Mouse (Mus musculus): ENCODE results near the gene Gm19426. TPM values are rescaled to one million over a fixed set of nuclear protein-coding genes. Genes with fewer than 3 reads are reported as not detected.

Gm19426 gene
- polyA plus RNA-seq, 1 experiment: 0.28 TPM

DNA sequence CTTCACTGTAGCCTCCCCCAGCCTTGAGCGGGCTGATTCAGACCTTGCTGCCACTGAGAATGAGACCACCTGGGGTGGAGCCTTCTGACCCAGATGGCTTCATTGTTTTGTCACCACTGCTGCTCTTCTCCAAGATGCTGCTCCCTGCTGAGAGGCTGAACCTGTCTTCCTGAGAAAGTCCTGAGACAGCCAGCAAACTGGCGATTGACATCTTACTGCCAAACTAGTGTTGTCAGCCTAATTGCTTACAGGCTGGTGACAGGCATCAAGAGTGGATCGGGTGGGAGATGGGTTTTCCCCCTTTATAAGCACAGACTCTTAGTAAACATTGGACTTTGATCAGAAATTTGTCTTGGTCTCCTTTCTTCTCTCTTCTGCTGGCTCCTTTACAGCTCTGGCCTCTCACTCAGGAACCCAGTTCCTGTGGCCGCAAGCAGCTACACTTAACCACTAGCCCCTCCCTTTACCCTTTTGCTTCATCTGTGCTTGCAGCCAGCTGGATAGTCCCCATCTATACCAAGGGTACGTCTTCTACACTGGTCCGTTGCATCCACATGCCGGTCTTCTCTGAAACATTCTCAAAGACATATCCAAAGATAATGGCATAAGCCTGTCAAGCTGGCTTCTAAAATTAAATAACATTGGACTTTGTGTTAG is 13.7 kb upstream of the Gm19426 start:
- Histone ChIP-seq H3K4me3 (ENCODE audit: extremely low read depth, insufficient read depth, insufficient read length) (no peak overlapping the region), H3K27ac (ENCODE audit: insufficient read depth, low read length) (no peak overlapping the region), H3K27me3 (ENCODE audit: control insufficient read depth, insufficient read depth, low read length) (no peaks in the 10 kb centered on the region), H3K4me1 (ENCODE audit: control insufficient read depth, insufficient read depth, insufficient read length) (no peaks in the 10 kb centered on the region), H3K36me3 (ENCODE audit: control insufficient read depth, insufficient read depth, low read length) (no peaks in the 10 kb centered on the region)
- DNase-seq (ENCODE audit: low read depth in 1 of 2, low spot score in 2 of 2): no peak
- TF ChIP-seq CTCF (IDR thresholded peaks at IDR 0.05; ENCODE audit: extremely low read depth, insufficient read depth, insufficient read length, insufficient replicate concordance) (no peak), POLR2A (IDR thresholded peaks at IDR 0.05; ENCODE audit: low read depth, low read length) (no peak)
- 64% methylated on average over 7 of the region's 7 CpGs for WGBS

DNA sequence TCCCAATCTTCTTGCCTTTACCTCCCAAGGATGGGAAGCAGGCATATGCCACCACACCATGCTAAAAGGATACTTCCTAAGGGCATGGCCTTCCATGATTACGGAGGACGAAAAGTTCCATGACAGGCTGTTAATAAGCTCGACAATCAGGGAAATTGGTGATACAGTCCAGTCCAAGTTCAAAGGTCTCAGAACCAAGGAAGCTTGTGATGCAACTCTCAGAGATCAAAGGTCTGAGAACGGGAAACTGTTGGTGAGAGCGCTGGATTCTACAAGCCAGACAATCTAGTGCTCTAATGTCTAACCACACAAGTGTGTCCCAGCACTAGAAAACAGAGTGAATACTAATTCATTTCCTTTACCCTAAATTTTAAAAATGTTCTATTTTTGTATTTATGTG is 12.8 kb upstream of the Gm19426 start:
- no peaks in the 10 kb centered on the region for H3K4me1 ChIP-seq (ENCODE audit: control insufficient read depth, insufficient read depth, insufficient read length)
- no peak for TF ChIP-seq CTCF (IDR thresholded peaks at IDR 0.05; ENCODE audit: extremely low read depth, insufficient read depth, insufficient read length, insufficient replicate concordance)
- H3K4me3 ChIP-seq (ENCODE audit: extremely low read depth, insufficient read depth, insufficient read length): no peak overlapping the region
- H3K36me3 ChIP-seq (ENCODE audit: control insufficient read depth, insufficient read depth, low read length): no peaks in the 10 kb centered on the region
- H3K27me3 ChIP-seq (ENCODE audit: control insufficient read depth, insufficient read depth, low read length): no peaks in the 10 kb centered on the region
- no peak for DNase-seq (ENCODE audit: low read depth in 1 of 2, low spot score in 2 of 2)
- no peak overlapping the region for H3K27ac ChIP-seq (ENCODE audit: insufficient read depth, low read length)
- 84% methylated on average over 5 of the region's 5 CpGs for WGBS

DNA sequence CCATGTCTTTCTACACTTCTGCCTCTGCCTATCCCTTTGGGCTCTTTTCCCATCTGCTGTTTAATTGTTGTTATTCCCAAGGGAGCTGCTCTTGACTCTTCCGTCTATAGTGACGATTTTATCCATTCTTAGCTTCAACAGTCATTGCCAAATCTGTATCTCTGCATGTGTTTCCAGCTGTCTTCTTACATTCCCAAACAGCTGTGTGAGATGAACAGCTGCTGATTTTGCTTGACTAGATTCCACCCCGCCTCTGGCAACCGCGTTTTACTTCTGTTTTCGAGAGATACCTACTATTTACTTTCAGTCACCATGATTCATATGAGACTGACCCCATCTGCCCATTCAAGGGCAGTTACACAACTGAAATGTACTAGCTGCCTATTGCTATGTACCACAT is 6.7 kb upstream of the Gm19426 start:
- no peak for DNase-seq (ENCODE audit: low read depth in 1 of 2, low spot score in 2 of 2)
- no peak overlapping the region for H3K27ac ChIP-seq (ENCODE audit: insufficient read depth, low read length)
- H3K4me1 ChIP-seq (ENCODE audit: control insufficient read depth, insufficient read depth, insufficient read length): no peaks in the 10 kb centered on the region
- no peaks in the 10 kb centered on the region for H3K36me3 ChIP-seq (ENCODE audit: control insufficient read depth, insufficient read depth, low read length)
- no peak overlapping the region for H3K4me3 ChIP-seq (ENCODE audit: extremely low read depth, insufficient read depth, insufficient read length)
- TF ChIP-seq POLR2A (IDR thresholded peaks at IDR 0.05; ENCODE audit: low read depth, low read length) (no peak), CTCF (IDR thresholded peaks at IDR 0.05; ENCODE audit: extremely low read depth, insufficient read depth, insufficient read length, insufficient replicate concordance) (no peak)
- peaks cover 2% of the 10 kb centered on the region; the same call in 1 of the 2 replicates for H3K27me3 ChIP-seq (ENCODE audit: control insufficient read depth, insufficient read depth, low read length)
- 72% methylated on average over 6 of the region's 6 CpGs for WGBS

DNA sequence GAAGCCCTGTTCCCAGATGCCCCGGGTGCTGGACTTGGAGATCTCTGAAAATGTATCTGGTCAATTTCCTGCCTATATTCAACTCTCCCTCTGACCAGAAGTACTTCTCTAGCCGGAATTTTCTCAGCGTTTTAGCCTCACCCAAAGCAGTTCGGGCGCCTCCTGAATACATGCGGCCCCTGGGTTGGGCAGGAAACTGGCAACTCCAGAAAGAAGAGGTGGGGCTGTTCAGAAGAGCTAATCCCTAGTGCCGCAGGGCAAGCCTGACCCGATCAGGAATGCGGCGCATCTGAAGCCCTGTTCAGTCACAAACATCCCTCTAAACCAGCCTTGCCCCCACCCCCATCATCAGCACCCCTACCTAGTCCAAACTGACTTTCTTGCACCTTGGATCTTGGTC is 671 bp upstream of the Gm19426 start:
- H3K36me3 ChIP-seq (ENCODE audit: control insufficient read depth, insufficient read depth, low read length): no peaks in the 10 kb centered on the region
- WGBS: 42% methylated on average over 10 of the region's 10 CpGs
- peaks cover 10% of the 10 kb centered on the region; the same call in 1 of the 2 replicates for H3K4me1 ChIP-seq (ENCODE audit: control insufficient read depth, insufficient read depth, insufficient read length)
- no peak for DNase-seq (ENCODE audit: low read depth in 1 of 2, low spot score in 2 of 2)
- TF ChIP-seq POLR2A (IDR thresholded peaks at IDR 0.05; ENCODE audit: low read depth, low read length): no peak
- no peak for TF ChIP-seq CTCF (IDR thresholded peaks at IDR 0.05; ENCODE audit: extremely low read depth, insufficient read depth, insufficient read length, insufficient replicate concordance)
- peaks cover 14% of the 10 kb centered on the region for H3K27me3 ChIP-seq (ENCODE audit: control insufficient read depth, insufficient read depth, low read length)
- no peak overlapping the region; the same call in 1 of the 2 replicates for H3K27ac ChIP-seq (ENCODE audit: insufficient read depth, low read length)
- peak overlapping the region; percentile 60; the same call in 1 of the 2 replicates for H3K4me3 ChIP-seq (ENCODE audit: extremely low read depth, insufficient read depth, insufficient read length)

DNA sequence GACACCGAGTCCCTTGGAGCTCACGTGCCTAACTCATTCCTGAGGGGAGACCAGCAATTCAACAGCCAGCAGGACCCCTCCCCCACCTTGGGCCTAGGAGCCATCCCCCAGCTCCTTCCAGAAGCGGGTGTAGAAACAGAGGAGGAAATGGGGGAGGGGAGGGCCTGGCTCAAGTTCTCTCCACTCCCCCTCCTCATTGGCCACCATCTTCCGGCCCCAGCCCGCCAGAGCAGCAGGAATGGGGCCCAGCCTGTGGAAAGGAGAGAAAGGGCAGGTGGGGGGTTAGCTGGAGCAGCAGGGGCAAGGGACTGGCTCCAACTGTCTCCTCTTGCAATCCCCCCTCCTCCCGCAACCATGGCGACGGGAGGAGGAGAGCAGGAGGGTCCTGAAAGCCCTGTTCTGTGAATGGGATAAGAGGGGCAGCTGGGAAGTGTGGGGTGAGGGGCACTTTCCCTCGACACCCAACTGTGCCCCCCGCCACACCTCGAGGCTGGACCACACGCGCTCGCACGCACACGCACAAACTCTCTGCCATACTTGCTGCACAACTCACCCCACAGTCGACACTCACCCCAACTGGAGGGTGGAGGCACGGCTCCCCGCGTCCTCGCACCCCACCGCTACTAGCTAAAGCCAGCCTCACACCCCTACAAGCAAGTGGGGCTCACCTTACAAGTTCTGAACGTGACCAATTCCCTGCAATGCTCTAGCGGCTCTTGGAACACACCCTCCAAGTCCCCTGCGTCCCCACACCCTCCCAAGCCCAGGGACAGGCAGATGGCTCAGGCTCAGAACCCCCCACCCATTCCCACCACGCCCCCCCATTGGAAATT is 788 bp downstream of the Gm19426 start:
- WGBS: 17% methylated on average over 26 of the region's 26 CpGs
- no peak overlapping the region for H3K27ac ChIP-seq (ENCODE audit: insufficient read depth, low read length)
- no peaks in the 10 kb centered on the region for H3K36me3 ChIP-seq (ENCODE audit: control insufficient read depth, insufficient read depth, low read length)
- peak overlapping the region; percentile 60; the same call in 1 of the 2 replicates for H3K4me3 ChIP-seq (ENCODE audit: extremely low read depth, insufficient read depth, insufficient read length)
- peaks cover 15% of the 10 kb centered on the region for H3K27me3 ChIP-seq (ENCODE audit: control insufficient read depth, insufficient read depth, low read length)
- TF ChIP-seq CTCF (IDR thresholded peaks at IDR 0.05; ENCODE audit: extremely low read depth, insufficient read depth, insufficient read length, insufficient replicate concordance) (no peak), POLR2A (IDR thresholded peaks at IDR 0.05; ENCODE audit: low read depth, low read length) (no peak)
- peaks cover 10% of the 10 kb centered on the region; the same call in 1 of the 2 replicates for H3K4me1 ChIP-seq (ENCODE audit: control insufficient read depth, insufficient read depth, insufficient read length)
- DNase-seq (ENCODE audit: low read depth in 1 of 2, low spot score in 2 of 2): no peak

DNA sequence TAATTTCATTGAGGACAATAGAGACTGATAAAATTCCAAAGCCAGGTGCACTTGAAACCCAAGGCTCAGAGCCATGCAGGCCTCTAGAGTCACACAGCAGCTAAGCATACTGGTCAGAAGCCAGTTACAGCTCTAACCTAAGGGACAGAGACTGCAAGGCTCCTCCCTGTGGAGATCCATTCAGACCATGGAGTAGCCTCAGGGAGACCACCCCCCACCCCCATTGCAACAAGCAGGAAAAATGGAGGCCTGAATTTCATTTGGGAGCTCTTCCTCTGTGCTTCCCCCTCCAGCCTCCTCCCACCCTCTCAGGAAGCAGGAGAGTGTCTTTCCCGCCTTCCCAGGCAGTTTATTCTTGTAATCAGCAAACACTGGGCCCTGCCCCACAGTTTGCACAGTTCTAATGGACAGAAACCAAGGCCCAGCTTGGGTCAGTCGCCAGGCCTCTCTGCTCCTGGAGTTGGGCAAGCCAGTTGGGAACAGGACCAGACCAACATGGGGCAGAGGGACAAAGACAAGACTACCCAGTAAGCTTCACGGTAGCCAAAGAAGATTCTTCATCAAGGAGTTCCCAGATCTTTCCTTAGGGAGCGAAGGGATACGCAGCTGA is 1.5 kb downstream of the Gm19426 start:
- no peak for DNase-seq (ENCODE audit: low read depth in 1 of 2, low spot score in 2 of 2)
- 84% methylated on average over 5 of the region's 5 CpGs for WGBS
- TF ChIP-seq POLR2A (IDR thresholded peaks at IDR 0.05; ENCODE audit: low read depth, low read length): no peak
- TF ChIP-seq CTCF (IDR thresholded peaks at IDR 0.05; ENCODE audit: extremely low read depth, insufficient read depth, insufficient read length, insufficient replicate concordance): no peak
- no peak overlapping the region for H3K4me3 ChIP-seq (ENCODE audit: extremely low read depth, insufficient read depth, insufficient read length)
- H3K4me1 ChIP-seq (ENCODE audit: control insufficient read depth, insufficient read depth, insufficient read length): peaks cover 10% of the 10 kb centered on the region; the same call in 1 of the 2 replicates
- no peak overlapping the region for H3K27ac ChIP-seq (ENCODE audit: insufficient read depth, low read length)
- H3K27me3 ChIP-seq (ENCODE audit: control insufficient read depth, insufficient read depth, low read length): peaks cover 16% of the 10 kb centered on the region
- no peaks in the 10 kb centered on the region for H3K36me3 ChIP-seq (ENCODE audit: control insufficient read depth, insufficient read depth, low read length)
